Comparison of ENCODE assay signal across 23 mouse cellular contexts in the genomic region with DNA sequence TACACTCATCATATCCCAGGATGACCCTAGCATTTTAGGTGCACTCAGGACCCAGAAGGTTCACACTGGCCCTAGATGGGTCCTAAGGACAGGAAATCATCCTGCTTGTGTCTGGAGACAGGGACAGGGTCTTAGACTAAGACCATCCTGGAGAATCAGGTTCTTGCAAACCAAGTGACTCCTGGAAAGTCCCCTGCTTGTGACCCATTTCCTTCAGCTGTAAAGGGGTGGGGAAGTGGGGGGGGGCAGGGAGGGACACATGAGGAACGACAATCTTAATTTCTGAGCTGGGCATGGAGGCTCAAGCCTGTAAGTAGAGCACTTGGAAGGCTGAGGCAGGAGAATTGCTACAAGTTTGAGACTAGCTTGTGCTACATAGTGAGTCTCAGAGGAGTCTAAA.
A peak's percentile ranks its signal among the peaks of the same experiment; 100 is the strongest.
DNase-seq lines count a peak whose midpoint lies in the region; ATAC-seq lines count a peak whose summit lies in the region.
"Had no signal": no experiment of that assay in that cellular context is flagged by ENCODE, and none has a peak within 500 bp of the region (broad histone marks: within the 10 kb centered on the region; RNA-seq: fewer than 3 reads in every experiment).

No protein-coding gene starts in this region.

- H3K4me2 ChIP-seq in hindbrain, embryonic 11.5 days (replicated peaks; ENCODE audit: low read depth, low read length): no peak overlapping the region
- H3K4me2 ChIP-seq: embryonic facial prominence, embryonic 13.5 days; limb, embryonic 13.5 days; liver, embryonic 15.5 days had no signal

- WGBS in hindbrain, embryonic 10.5 days: 84% methylated on average over 1 of the region's 1 CpGs
- WGBS in hindbrain, embryonic 11.5 days: 67% methylated on average over 1 of the region's 1 CpGs
- 70% methylated on average over 1 of the region's 1 CpGs for WGBS in limb, embryonic 10.5 days

- no peaks in the 10 kb centered on the region for H3K9me3 ChIP-seq in hindbrain, embryonic 10.5 days
- no peaks in the 10 kb centered on the region for H3K9me3 ChIP-seq in hindbrain, embryonic 11.5 days (ENCODE audit: control insufficient read depth, low read length)
- H3K9me3 ChIP-seq in limb, embryonic 10.5 days (replicated peaks): no peaks in the 10 kb centered on the region
- H3K9me3 ChIP-seq: embryonic facial prominence, embryonic 13.5 days; limb, embryonic 13.5 days; liver, embryonic 15.5 days; megakaryocyte, embryonic 14.5 days had no signal

- no peak for DNase-seq in hindbrain, embryonic 10.5 days (ENCODE audit: low spot score)
- no peak for DNase-seq in hindbrain, embryonic 11.5 days (ENCODE audit: low spot score)
- peak; percentile 15 for DNase-seq in thymus, postnatal 0 days (ENCODE audit: low spot score)
- DNase-seq in thymus, postnatal 36 days: no peak
- no peak for DNase-seq in limb, embryonic 10.5 days (ENCODE audit: low spot score)
- DNase-seq in adrenal gland, adult 18-20 months (ENCODE audit: low spot score in 2 of 2): no peak
- no peak for DNase-seq in heart, adult 9 months (ENCODE audit: low spot score in 2 of 2)
- no peak for DNase-seq in liver
- DNase-seq: adrenal gland, adult 8-10 months; cerebellum, adult 8-10 months; gastrocnemius, postnatal 14 days; heart, postnatal 10 days; lung, postnatal 10 days; spleen, adult 18-20 months; thymus, postnatal 4 days had no signal

- ATAC-seq in hindbrain, embryonic 11.5 days (ENCODE audit: low FRiP score): no peak
- ATAC-seq: hindbrain, postnatal 0 days; midbrain, embryonic 16.5 days had no signal

- no peak overlapping the region for H3K4me3 ChIP-seq in hindbrain, embryonic 10.5 days
- no peak overlapping the region for H3K4me3 ChIP-seq in hindbrain, embryonic 11.5 days (ENCODE audit: low read depth, low read length)
- H3K4me3 ChIP-seq in limb, embryonic 10.5 days: no peak overlapping the region
- H3K4me3 ChIP-seq: embryonic facial prominence, embryonic 13.5 days; limb, embryonic 13.5 days; liver, embryonic 15.5 days; megakaryocyte, embryonic 14.5 days had no signal

- H3K27ac ChIP-seq in hindbrain, embryonic 10.5 days: 0 out of 2 replicates have a peak overlapping the region, but pooled peaks have one; percentile 18
- H3K27ac ChIP-seq in hindbrain, embryonic 11.5 days (ENCODE audit: low read depth, low read length): no peak overlapping the region
- peak overlapping the region; percentile 91 for H3K27ac ChIP-seq in limb, embryonic 10.5 days
- H3K27ac ChIP-seq: embryonic facial prominence, embryonic 13.5 days; hindbrain, postnatal 0 days; liver, embryonic 15.5 days; stomach, postnatal 0 days had no signal

- H3K36me3 ChIP-seq in hindbrain, embryonic 10.5 days: no peaks in the 10 kb centered on the region
- H3K36me3 ChIP-seq in hindbrain, embryonic 11.5 days (ENCODE audit: control insufficient read depth, insufficient read depth, low read length): no peaks in the 10 kb centered on the region
- no peaks in the 10 kb centered on the region for H3K36me3 ChIP-seq in limb, embryonic 10.5 days
- H3K36me3 ChIP-seq: embryonic facial prominence, embryonic 13.5 days; G1E; limb, embryonic 13.5 days; liver, embryonic 15.5 days had no signal

- no peaks in the 10 kb centered on the region for H3K27me3 ChIP-seq in hindbrain, embryonic 10.5 days (ENCODE audit: insufficient read depth, poor library complexity, severe bottlenecking)
- H3K27me3 ChIP-seq in hindbrain, embryonic 11.5 days (ENCODE audit: control insufficient read depth, insufficient read depth, low read length): no peaks in the 10 kb centered on the region
- no peaks in the 10 kb centered on the region for H3K27me3 ChIP-seq in limb, embryonic 10.5 days (ENCODE audit: low read depth, poor library complexity, severe bottlenecking)
- H3K27me3 ChIP-seq: embryonic facial prominence, embryonic 13.5 days; limb, embryonic 13.5 days; liver, embryonic 15.5 days had no signal

- H3K9ac ChIP-seq in hindbrain, embryonic 11.5 days (ENCODE audit: low read depth, low read length): no peak overlapping the region
- H3K9ac ChIP-seq: embryonic facial prominence, embryonic 13.5 days; limb, embryonic 13.5 days; liver, embryonic 15.5 days had no signal

- H3K4me1 ChIP-seq in hindbrain, embryonic 10.5 days (replicated peaks): peaks cover 29% of the 10 kb centered on the region
- H3K4me1 ChIP-seq in hindbrain, embryonic 11.5 days (replicated peaks; ENCODE audit: control insufficient read depth, insufficient read depth, low read length): 0 out of 2 replicates have a peak, but pooled peaks cover 4% of the 10 kb centered on the region
- H3K4me1 ChIP-seq in limb, embryonic 10.5 days: peaks cover 79% of the 10 kb centered on the region
